Mouse (Mus musculus) embryonic facial prominence, embryonic 13.5 days (tissue): ENCODE data around the gene Dgka. TPM values are rescaled to one million over a fixed set of nuclear protein-coding genes. Genes with fewer than 3 reads are reported as not detected.
"Not testable (repeated sequence)": the region's sequence is repeated elsewhere in the genome, so short reads cannot be mapped to it uniquely, and the experiment has no call there.

ENCODE experiments used
- ATAC-seq: fragments of 200-750 bp; cut with Nextera tagmentation; 2 replicates; pipeline ENCODE4 v1.8.0; 2017; ENCODE audit warnings: low read depth; ENCODE audit not compliant: insufficient number of reproducible peaks, insufficient read depth, low FRiP score, low TSS enrichment
- H3K27ac ChIP-seq: fragments of 300-500 bp; sonication (generic); 2 replicates; pipeline ENCODE4 v1.5.1; 2015; ENCODE audit warnings: moderate library complexity, mild to moderate bottlenecking, inconsistent platforms
- H3K27me3 ChIP-seq: fragments of 300-500 bp; sonication (generic); 2 replicates; pipeline ENCODE4 v1.6.1; 2015; ENCODE audit warnings: mild to moderate bottlenecking, inconsistent platforms
- H3K36me3 ChIP-seq: fragments of 300-500 bp; sonication (generic); 2 replicates; pipeline ENCODE4 v1.6.1; 2015; ENCODE audit warnings: mild to moderate bottlenecking, inconsistent platforms
- H3K4me1 ChIP-seq: fragments of 300-500 bp; sonication (generic); 2 replicates; pipeline ENCODE4 v1.6.1; 2015; ENCODE audit warnings: inconsistent platforms
- H3K4me2 ChIP-seq: fragments of 300-500 bp; sonication (generic); 2 replicates; pipeline ENCODE4 v1.6.1; 2015; ENCODE audit warnings: moderate library complexity, mild to moderate bottlenecking, inconsistent platforms
- H3K4me3 ChIP-seq: fragments of 300-500 bp; sonication (generic); 2 replicates; pipeline ENCODE4 v1.5.1; 2015; ENCODE audit warnings: mild to moderate bottlenecking, inconsistent platforms
- H3K9ac ChIP-seq: fragments of 300-500 bp; sonication (generic); 2 replicates; pipeline ENCODE4 v1.6.1; 2015; ENCODE audit warnings: mild to moderate bottlenecking, inconsistent platforms
- H3K9me3 ChIP-seq: fragments of 300-500 bp; sonication (generic); 2 replicates; pipeline ENCODE4 v1.6.1; 2016; ENCODE audit warnings: inconsistent platforms
- WGBS: fragments of 180-500 bp; shearing (Covaris S2); methylation state at CpG from one replicate; pipeline ENCODE4 v1.1.7; 2015; ENCODE audit warnings: mixed read lengths; 5-methylcytosine and 5-hydroxymethylcytosine counted together
- polyA plus RNA-seq: library from polyadenylated mRNA; unstranded; fragments of >200 nt; fragmentation: Nextera tagmentation; extraction: Ambion mirVana; gene quantifications from 2 replicates; pipeline ENCODE4 v1.2.1, GENCODE M21; 2015

The Dgka gene
- polyA plus RNA-seq, 1 experiment from 2014 or later = 16.3 TPM

DNA sequence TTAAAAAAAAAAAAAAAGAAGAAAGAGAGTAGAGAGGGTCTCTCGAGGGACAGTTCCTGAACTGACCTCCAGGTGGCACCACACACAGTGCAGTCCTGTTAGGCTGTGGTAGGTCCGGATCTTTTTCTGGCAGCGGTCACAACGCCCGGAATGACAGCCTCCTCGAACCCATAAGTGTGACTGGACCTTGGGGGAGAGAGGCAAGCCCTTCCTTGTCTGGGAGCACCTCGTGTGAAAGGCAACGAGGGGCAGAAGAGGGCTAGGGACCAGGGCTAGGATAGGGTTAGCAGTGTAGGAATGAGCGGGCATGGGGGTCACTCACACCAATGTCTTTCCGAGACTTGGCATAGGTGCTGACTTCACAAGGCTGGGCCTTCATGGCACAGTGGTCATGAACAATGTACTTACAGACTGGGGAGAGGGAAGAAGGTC is 13.6 kb downstream of the Dgka start:
- WGBS = 20% methylated on average over 10 of the region's 10 CpGs
- Histone ChIP-seq H3K9me3 (no peaks in the 10 kb centered on the region), H3K9ac (no peak overlapping the region), H3K27ac (no peak overlapping the region), H3K4me3 (no peak overlapping the region), H3K4me2 (peak overlapping the region; percentile 34; the same call in 1 of the 2 replicates), H3K4me1 (0 out of 2 replicates have a peak, but pooled peaks cover 2% of the 10 kb centered on the region), H3K36me3 (peaks cover 40% of the 10 kb centered on the region), H3K27me3 (no peaks in the 10 kb centered on the region)
- ATAC-seq = no peak

DNA sequence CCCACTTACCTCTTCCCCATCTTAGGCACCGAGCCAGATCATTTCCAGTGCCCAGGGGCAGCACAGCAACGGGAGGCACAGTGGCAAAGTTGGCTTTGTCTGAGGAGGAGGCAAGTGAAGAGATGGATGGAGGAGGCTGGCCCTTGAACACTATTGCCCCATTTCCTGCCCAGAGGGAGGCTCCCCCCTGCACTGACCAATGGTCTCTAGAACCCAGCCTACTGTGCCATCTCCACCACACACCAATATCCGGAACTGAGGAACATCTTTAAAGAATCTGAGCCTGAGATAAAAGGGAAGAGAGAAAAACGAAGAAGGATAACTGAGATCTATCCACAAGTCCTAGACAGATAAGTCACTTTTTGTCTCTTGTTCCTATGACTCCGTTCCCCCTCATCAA is 16.6 kb downstream of the Dgka start:
- Histone ChIP-seq H3K27ac (no peak overlapping the region), H3K36me3 (peaks cover 18% of the 10 kb centered on the region), H3K9ac (no peak overlapping the region), H3K9me3 (no peaks in the 10 kb centered on the region), H3K27me3 (no peaks in the 10 kb centered on the region), H3K4me2 (no peak overlapping the region), H3K4me1 (0 out of 2 replicates have a peak, but pooled peaks cover 2% of the 10 kb centered on the region), H3K4me3 (no peak overlapping the region)
- 84% methylated on average over 5 of the region's 5 CpGs for WGBS
- ATAC-seq = no peak

DNA sequence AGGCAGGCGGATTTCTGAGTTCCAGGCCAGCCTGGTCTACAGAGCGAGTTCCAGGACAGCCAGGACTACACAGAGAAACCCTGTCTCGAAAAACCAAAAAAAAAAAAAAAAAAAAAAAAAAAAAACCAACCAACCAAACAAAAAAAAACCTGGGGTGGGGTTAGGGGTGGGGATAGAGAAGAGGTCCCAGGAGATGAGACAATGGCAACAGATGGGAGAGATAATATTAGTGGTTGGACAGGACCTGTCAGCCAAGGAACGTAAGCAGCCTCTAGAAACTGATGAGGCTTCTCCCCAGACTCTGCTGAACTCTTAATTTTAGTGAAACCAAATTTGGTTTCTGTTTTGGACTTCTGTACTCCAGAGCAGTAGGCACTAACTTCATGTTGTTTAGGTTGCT is 19.2 kb downstream of the Dgka start:
- 82% methylated on average over 4 of the region's 4 CpGs for WGBS
- not testable (repeated sequence) for H3K4me1 ChIP-seq, H3K4me3 ChIP-seq, ATAC-seq, H3K9ac ChIP-seq, H3K27me3 ChIP-seq, H3K4me2 ChIP-seq, H3K27ac ChIP-seq, H3K9me3 ChIP-seq
- peaks cover 13% of the 10 kb centered on the region; the same call in 1 of the 2 replicates for H3K36me3 ChIP-seq

DNA sequence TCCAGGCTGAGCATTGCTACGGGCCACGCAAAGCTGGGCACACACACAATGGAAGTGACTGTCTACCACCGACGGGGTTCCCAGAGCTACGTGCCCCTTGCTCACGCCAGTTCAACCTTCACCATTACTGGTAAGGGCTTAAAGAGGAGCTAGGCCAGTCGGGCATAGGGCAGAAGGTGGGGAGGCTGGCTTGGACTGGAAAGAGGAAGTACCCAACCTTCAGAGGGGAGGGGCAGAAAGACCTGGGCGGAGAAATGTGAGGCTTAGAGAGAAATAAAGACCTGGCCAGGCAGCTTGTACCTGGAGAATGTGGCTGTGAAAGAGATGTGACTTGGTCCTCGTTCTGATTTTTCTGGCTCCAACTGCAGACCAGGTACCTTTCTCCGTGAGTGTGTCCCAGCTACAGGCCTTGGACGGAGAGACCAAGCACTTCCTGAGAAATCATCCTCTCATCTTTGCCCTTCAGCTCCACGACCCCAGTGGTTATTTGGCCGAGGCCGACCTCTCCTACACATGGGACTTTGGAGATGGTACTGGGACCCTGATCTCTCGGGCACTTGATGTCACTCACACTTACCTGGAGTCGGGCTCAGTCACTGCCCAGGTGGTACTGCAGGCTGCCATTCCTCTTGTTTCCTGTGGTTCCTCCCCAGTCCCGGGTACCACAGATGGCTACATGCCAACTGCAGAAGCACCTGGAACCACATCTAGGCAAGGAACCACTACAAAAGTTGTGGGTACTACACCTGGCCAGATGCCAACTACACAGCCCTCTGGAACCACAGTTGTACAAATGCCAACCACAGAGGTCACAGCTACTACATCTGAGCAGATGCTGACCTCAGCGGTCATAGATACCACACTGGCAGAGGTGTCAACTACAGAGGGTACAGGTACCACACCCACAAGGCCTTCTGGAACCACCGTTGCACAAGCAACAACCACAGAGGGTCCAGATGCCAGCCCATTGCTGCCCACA is 28.8 kb downstream of the Dgka start:
- no peak overlapping the region for H3K4me3 ChIP-seq
- H3K4me2 ChIP-seq = no peak overlapping the region
- H3K27me3 ChIP-seq = no peaks in the 10 kb centered on the region
- H3K4me1 ChIP-seq = no peaks in the 10 kb centered on the region
- no peaks in the 10 kb centered on the region for H3K9me3 ChIP-seq
- no peak for ATAC-seq
- H3K27ac ChIP-seq = no peak overlapping the region
- peaks cover 18% of the 10 kb centered on the region for H3K36me3 ChIP-seq
- H3K9ac ChIP-seq = no peak overlapping the region
- WGBS = 86% methylated on average over 19 of the region's 19 CpGs

DNA sequence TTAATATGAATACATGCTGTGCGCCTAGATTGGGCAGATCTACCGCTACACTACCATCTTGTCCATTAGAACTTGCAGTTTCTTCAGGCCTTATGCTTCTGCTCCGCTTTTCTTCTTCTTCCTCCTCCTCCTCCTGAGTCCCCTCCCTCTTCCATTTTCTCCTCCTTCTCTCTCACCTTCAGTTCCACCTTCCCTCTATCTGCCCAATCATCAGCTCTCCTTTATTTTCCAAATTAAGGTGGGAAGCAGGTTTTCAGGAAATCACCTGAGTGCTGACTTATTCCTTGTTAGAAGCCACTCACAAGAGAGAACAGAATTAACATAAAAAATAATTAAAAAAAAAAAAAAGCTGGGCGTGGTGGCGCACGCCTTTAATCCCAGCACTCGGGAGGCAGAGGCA is 33.3 kb downstream of the Dgka start:
- 93% methylated on average over 7 of the region's 7 CpGs for WGBS
- not testable (repeated sequence) for H3K4me3 ChIP-seq, H3K4me2 ChIP-seq, H3K9ac ChIP-seq, H3K27ac ChIP-seq, H3K9me3 ChIP-seq, H3K36me3 ChIP-seq, H3K27me3 ChIP-seq, H3K4me1 ChIP-seq, ATAC-seq

DNA sequence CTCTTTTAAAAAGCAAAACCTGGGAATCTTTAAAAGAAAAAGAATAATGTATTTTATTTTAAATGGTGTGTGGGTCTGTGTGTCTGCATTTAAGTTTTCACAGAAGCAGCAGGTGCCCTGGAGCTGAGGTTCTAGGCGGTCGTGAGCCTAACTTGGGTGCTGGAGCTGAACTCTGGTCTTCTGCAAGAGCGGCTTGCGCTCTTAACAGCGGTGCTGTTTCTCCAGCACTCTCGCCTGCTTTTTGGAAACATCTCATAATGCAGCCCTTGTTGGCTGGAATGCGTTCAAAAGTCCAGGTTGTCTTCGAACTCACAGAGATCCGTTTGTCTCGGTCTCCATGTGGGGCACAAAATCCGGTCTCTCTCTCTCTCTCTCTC is 39.4 kb downstream of the Dgka start:
- Histone ChIP-seq H3K4me2 (peak overlapping the region; percentile 84), H3K27ac (peak overlapping the region; percentile 97), H3K4me1 (peaks cover 16% of the 10 kb centered on the region), H3K4me3 (peak overlapping the region; percentile 85), H3K9ac (peak overlapping the region; percentile 89), H3K9me3 (no peaks in the 10 kb centered on the region), H3K36me3 (peaks cover 26% of the 10 kb centered on the region), H3K27me3 (no peaks in the 10 kb centered on the region)
- WGBS = 7% methylated on average over 11 of the region's 11 CpGs
- ATAC-seq = no peak

DNA sequence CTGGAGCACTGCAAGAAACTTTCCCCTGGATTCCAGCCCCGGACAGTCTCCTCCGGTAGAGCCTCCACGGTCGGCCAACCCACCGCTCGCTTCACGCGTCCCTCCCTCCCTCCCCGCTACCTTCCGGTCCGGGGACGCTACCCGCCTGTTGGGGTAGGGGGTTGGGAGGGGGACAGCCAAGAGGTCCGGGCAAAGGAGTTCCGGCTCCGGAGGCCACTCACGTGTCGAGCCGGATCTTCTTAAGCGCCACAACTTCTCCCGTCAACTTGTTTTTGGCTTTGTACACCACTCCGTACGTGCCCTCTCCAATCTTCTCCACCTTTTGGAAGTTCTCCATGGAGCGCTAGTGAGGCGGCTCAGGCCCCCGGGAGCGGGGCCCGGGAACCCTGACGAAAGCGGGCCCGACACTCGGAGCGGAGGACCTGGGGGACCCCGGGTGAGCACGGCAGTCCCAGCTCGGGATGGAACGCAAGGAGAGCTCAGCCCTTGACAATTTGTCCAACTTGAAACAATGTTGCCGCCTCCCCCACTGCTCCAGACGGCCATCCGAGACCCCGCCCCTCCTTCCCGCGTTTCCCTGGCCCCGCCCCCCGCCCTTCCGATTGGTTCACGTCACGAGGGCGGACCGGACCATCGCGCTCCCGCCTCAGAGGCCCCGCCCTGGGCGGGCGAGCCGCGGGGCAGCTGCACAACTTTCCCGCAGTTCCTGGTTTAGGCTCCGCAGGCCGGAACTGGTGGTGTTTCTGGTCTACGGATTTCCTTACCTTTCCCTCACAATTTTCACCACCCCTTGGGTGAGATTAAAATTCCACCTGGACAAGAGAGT is 40.0 kb downstream of the Dgka start, which contains the start of gene Cdk2:
Gene Cdk2, minus strand, starts transcription at position 541 of the 826 bp plus-strand sequence.
- Histone ChIP-seq H3K4me2 (peak within 1 kb of the TSS; percentile 84), H3K4me1 (peaks cover 16% of the 10 kb centered on the region), H3K36me3 (peaks cover 32% of the 10 kb centered on the region), H3K9ac (peak within 1 kb of the TSS; percentile 89), H3K4me3 (peak within 1 kb of the TSS; percentile 85), H3K27ac (peak within 1 kb of the TSS; percentile 97), H3K27me3 (no peaks in the 10 kb centered on the region), H3K9me3 (no peaks in the 10 kb centered on the region)
- WGBS = 0% methylated on average over 61 of the region's 62 CpGs
- ATAC-seq = peak; percentile 91

DNA sequence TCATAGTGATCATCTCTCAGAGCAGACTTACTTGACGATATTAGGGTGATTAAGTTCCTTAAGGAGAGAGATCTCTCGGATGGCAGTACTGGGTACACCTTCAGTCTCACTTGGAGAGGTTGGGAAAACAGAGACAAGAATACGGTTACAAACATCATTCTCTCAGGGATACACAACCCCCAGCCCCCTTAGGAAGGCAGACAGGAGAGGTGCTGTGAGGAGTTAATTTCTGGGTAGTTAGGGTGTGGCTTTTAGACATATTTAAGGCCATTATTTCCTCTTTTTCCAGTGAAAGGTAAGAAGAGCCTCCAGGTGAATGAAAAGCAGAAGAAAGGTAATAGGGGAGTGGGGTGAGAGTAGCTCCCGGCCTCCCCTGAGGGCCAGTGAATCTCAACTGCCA is 40.8 kb downstream of the Dgka start, which contains the start of gene Pmel:
Gene Pmel, plus strand, starts transcription at position 301 of the 400 bp plus-strand sequence.
- H3K9ac ChIP-seq = peak within 1 kb of the TSS; percentile 89
- H3K4me3 ChIP-seq = peak within 1 kb of the TSS; percentile 85
- H3K27ac ChIP-seq = peak within 1 kb of the TSS; percentile 97
- H3K36me3 ChIP-seq = peaks cover 40% of the 10 kb centered on the region
- peak within 1 kb of the TSS; percentile 84 for H3K4me2 ChIP-seq
- ATAC-seq = no peak
- no peaks in the 10 kb centered on the region for H3K9me3 ChIP-seq
- WGBS = 8% methylated on average over 4 of the region's 4 CpGs
- peaks cover 16% of the 10 kb centered on the region for H3K4me1 ChIP-seq
- H3K27me3 ChIP-seq = no peaks in the 10 kb centered on the region

DNA sequence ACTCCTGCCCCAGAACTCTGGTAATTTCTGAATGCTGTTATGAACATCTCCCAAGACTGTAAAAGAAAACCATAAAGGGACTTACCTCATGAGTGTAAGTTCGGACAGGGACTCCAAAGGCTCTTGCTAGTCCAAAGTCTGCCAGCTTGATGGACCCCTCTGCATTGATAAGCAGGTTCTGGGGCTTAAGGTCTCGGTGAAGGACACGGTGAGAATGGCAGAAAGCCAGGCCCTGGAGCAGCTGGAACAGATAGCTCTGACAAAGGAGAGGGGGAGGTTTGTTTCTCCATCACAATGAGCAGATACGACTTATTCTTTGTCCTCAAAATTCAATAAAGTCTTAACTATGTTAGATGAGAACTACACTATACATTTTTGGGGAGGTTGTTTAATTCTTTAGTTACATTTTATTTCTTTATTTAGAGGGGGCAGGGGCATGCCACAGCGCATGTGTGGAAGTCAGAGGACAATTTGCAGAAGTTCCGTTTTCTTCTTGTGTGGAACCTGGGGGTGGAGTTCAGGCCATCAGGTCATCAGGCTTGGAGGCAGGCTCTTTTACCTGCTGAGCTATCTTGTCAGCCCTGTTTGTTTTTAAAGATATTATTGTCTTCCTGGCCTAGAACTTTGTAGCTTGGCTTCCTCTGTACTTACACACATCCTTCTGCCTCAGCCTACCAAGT is 42.2 kb downstream of the Dgka start:
- Histone ChIP-seq H3K27me3 (no peaks in the 10 kb centered on the region), H3K4me1 (peaks cover 16% of the 10 kb centered on the region), H3K4me2 (no peak overlapping the region), H3K36me3 (peaks cover 49% of the 10 kb centered on the region), H3K27ac (no peak overlapping the region), H3K4me3 (no peak overlapping the region), H3K9me3 (no peaks in the 10 kb centered on the region), H3K9ac (no peak overlapping the region; the same call in 1 of the 2 replicates)
- WGBS = 77% methylated on average over 6 of the region's 6 CpGs
- ATAC-seq = no peak

DNA sequence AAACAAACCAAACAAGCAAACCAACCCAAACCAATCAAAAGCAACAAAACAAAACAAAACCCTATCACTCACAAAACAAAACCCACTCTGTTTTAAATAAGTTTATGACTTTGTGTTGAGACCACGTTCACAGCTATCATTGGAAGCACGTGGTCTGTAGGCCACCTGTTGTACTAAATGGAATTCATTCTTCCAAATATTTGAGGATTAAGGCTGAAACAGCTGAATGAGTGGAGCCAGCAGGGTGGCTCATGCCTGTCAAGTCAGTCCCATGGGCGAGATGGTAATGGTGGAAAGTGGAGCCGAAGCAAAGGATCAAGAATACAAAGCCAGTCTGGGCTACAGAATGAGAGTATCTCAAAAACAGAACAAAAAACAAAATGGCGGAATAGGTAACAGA is 43.9 kb downstream of the Dgka start:
- Histone ChIP-seq H3K4me1 (peaks cover 16% of the 10 kb centered on the region), H3K4me3 (no peak overlapping the region), H3K9ac (no peak overlapping the region), H3K27me3 (no peaks in the 10 kb centered on the region), H3K36me3 (peaks cover 49% of the 10 kb centered on the region), H3K9me3 (no peaks in the 10 kb centered on the region), H3K4me2 (no peak overlapping the region), H3K27ac (no peak overlapping the region)
- ATAC-seq = no peak
- 88% methylated on average over 5 of the region's 5 CpGs for WGBS

DNA sequence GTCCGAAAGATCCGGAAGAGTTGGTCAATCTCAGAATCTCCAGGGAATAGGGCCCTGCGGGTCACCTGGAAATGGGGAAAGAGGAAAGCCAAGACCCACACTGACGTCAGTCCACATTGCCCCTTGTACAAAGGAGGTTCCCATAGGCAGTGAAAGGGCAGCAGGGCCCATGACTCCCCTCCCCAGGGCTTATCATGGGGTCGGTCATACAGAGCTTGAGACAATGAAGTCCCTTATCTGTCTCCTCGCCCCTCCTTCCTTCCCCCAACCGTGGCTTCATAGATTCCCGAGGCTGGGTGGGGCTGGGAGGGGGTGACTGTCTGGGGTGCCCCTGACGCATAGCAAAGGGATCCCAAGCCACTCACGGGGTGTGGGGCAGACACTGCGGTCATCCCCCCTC is 45.0 kb downstream of the Dgka start:
- Histone ChIP-seq H3K27ac (no peak overlapping the region), H3K4me3 (no peak overlapping the region), H3K4me2 (no peak overlapping the region), H3K4me1 (peaks cover 23% of the 10 kb centered on the region), H3K9me3 (no peaks in the 10 kb centered on the region), H3K36me3 (peaks cover 49% of the 10 kb centered on the region), H3K27me3 (no peaks in the 10 kb centered on the region), H3K9ac (no peak overlapping the region)
- no peak for ATAC-seq
- 74% methylated on average over 11 of the region's 11 CpGs for WGBS
